Mouse (Mus musculus) layer of hippocampus, postnatal 10 days (tissue): ENCODE data around the gene Abhd18. TPM values are rescaled to one million over a fixed set of nuclear protein-coding genes. Genes with fewer than 3 reads are reported as not detected.
"Not testable (repeated sequence)": the region's sequence is repeated elsewhere in the genome, so short reads cannot be mapped to it uniquely, and the experiment has no call there.

ENCODE experiments used
- DNase-seq, 2 experiments: peaks; one replicate each; pipeline ENCODE4 v3.0.0; 2021; ENCODE audit warnings: low spot score in 2 of 2
- long read RNA-seq: library from polyadenylated mRNA; stranded (forward); transcript quantifications from one replicate; pipeline ENCODE4 v2.0.0, GENCODE M21; 2023
- total RNA-seq, 2 experiments: library from RNA; stranded (reverse); gene quantifications; 2 replicates each; pipeline ENCODE4 v1.2.3; 2021

Gene Abhd18
- total RNA-seq = 10 to 100 TPM; 10.0 to 14.5 TPM
- long read RNA-seq, partial matches to known transcripts = 1 of 6 reads
- long read RNA-seq, other reads (novel, unspliced or antisense) = 2 of 6 reads

DNA sequence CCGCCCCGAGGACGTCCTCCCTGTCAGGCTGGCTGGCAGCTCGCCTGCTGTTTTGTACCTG lies at the start of gene Abhd18:
Abhd18 (plus strand) TSS at position 14 of the 61 bp plus-strand sequence.
- DNase-seq = not testable (repeated sequence)

DNA sequence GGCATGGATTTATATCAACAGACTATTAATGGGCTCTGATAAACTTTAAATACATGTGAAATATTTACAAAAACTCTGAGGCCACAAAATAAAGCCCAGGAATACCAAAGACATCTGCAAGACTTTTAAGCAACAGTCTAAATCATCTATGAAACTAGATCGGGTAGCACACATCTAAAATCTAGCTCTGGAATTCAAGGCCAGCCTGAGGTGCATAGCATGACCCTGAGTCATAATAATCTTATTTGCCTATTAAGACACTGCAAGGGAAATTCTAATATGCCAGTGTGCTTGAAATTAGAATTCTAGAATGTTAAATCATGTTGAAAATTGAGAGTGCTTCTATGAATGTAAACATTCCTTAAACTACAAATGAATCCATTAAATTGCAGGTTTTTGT lies 48.7 kb upstream of the Abhd18 start:
- DNase-seq = no peak

DNA sequence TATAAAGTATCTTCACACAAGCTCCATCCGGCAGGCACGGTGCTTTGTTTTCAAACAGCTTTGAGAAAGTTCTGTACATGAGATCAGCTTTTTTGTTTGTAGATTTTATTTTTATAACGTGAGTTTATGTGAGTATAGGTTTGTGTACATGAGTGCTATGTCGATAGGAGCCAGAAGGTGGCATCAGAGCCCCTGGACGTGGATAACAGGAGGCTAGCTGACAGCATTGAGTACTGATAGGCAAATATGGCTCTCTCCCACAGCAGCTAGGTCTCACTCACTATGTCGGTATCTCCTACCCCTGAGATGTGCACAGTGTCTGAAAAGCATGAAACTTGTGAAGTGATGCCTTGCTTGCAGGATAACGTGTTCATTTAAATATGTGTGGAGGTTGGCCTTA lies 48.3 kb upstream of the Abhd18 start:
- peak; percentile 32 to 54 for DNase-seq

DNA sequence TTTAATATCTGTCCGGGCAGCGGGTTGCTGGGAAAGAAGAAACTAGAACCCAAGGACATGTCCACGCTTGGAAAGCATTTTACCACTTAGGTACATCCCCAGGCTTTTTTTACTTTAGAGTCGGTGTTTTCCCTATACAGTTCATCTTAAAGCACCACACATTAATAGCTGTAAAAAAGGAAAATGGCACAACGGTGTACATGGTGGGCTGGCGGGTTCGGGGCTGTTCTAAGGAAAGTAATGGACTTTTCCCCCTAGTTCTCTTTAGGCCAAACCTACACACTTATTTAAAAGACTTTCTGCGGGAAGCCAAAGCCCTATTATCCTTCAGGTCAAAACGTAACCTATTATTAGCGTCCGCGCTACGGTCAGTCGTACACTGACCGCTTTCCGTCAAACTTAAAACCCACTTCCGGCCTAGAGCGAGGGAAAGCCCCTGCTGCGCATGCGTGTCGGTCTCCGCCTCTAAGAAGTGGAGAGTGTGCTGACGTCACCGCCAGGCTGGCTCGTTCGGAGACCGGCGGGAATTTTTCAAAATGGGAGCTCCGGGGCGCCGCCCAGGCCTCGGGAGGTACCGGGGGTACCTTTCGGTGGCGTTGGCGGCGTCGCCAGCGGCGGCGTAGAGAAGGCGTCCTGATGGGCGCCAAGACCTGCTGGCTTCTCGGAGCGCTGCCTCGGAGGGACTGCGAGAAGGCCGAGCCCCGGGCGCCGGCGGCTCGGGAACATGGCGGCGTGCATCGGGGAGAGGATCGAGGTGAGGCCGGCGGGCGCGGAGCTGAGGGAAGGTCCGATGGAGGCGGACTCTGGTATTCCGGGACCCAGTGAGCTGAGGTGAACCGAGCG lies 47.0 kb upstream of the Abhd18 start, which contains the start of gene Plk4:
Plk4 (plus strand) TSS at position 490 of the 843 bp plus-strand sequence.
- peak; percentile 96 to 97 for DNase-seq

DNA sequence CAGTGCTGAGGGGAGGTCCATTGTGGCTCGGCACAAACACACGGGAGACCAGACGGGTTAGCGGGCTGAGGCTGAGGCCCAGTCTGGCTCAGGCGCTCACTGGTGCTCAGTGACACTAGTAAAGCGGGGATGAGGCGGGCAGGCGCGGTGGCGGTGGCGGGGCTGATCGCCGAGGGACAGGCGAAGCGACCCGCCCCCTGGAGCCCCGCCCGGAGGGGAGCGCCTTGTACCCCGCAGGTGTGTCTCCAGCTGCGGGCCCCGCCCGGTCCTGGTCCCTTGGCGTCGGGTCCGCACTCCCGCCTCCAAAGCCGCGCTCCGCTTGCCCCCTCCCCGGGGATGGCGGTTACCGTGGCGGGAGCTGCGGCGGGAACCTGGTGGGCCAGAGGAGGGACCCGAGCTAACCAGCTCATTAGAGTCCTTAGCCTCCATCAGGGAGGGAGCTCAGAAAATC lies 46.4 kb upstream of the Abhd18 start:
- no peak for DNase-seq

DNA sequence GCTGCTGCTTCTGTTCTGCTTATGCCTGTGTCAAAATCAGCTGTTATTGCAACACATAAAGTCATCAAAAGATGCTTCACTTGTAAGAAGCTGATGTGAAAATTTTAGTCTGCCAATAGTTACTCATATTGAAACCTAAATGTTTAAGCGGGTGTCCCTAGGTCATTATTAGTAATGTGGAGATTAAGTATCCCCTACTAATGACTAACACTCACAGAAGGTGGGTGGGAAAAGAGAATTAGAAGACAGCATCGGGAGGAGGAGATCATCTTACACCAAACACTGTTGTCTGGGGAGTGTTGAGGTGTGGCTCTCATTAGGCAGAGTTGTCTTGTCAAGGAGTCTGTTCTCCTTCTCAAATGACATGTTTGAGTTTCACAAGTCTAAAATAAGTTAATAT lies 39.9 kb upstream of the Abhd18 start:
- no peak for DNase-seq

DNA sequence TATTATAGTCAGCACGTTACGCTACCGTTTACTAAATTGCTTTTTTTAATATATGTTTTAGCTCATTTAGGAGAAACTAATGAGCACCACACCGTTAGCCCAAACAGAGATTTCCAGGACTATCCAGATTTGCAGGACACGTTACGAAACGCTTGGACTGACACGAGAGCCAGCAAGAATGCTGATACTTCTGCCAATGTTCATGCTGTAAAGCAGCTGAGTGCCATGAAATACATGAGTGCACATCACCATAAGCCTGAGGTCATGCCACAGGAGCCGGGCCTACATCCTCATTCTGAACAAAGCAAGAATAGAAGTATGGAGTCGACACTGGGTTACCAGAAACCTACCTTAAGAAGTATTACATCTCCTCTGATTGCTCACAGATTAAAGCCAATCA lies 38.1 kb upstream of the Abhd18 start:
- DNase-seq = no peak

DNA sequence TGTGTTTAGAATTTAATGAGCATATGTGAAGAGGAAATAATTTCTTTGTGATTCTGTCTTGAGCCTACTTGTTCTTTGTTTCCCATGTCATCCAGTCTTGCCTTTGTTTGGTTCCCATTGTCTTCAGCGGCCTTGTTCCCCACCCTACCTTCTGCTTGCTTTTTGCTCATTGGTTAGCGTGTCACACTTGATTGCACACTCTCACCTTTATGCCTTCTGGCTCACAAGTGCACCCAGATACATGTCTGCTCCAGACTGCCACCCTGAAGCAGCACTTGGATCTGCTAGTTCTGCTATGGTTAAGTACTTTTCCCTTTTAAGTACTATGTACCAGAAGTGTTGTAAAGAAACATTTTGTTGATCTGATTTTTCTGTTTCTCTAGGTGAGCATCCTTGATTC lies 36.9 kb upstream of the Abhd18 start:
- no peak for DNase-seq

DNA sequence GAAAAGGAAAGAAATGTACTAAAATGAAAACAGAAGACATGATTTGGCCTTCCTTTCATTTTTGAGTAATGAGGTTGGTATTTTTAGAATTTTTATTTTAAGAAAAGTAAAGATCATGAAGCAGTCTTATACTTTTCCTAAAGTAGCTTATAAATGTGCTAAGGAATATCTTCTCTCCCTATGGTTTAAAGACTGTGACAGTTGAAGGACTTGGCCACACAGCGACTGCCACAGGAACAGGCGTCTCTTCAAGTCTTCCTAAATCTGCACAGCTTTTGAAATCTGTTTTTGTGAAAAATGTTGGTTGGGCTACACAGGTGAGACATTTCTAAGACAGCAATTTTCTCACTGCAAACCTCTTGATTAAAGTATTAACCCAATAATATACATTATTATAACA lies 33.5 kb upstream of the Abhd18 start:
- DNase-seq = no peak

DNA sequence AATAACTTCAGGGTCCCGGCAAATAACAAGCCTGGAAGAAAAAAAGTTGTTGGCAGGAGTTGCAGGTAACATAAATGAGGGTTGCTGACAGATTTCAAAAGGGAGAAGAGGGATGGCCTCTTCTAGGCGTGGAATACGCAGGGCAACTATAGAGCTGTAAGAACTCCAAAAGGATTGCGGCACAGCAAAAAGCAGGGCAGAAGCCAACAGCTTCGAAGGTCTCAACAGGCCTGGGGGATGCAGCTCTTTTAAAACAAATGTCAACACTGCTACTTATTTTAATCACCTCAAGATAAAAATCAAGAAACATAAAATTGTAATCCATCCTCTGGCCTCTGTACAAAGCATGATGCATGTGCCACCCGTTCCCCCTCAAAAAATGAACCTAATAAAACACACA lies 1.2 kb upstream of the Abhd18 start:
- DNase-seq = not testable (repeated sequence)

DNA sequence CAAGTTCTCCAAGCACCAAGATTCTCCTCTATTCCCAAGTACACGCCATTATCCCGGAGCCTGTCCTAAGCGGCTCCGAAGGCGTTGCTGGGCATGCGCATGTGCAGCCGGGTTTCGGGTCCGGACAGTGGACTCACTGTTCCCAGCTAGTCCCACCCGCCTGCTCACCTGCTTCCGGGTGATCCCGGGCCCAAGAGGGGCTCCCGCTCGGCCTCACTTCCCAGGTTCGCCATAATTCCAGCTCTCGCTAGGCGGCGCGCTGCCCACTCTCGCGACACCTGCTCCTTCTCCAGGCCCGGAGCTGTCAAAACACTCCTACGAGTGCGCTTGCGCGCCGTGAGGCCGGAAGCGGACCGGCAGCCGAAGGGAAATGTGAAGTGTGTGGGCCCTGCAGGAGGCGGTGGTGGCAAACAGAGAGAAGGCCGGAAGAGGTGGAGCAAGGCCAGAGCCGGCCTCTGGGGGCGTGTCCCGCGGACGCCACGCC lies 255 bp upstream of the Abhd18 start, which contains the start of gene Mfsd8:
Mfsd8 (minus strand) TSS at position 414 of the 484 bp plus-strand sequence.
- peak; percentile 93 to 95 for DNase-seq

DNA sequence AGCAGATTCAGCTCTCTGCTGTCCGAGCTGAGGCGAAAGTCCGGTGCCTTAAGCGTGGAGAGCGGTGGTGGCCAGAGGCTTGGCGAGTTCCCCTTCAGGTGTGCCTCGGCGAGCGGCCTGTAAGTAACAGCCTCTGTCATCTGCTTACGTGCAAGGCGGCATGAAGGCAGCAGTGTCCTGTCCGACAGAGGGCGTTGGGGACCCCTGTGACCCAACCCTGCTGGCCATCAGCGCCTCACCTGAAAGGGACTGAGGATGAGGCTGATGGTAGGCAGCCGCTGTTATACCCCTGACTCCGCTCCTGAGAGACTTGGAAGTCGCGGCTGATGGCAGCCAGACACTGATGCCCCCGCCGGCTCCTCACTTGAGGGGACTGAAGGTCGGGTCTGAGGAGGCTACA lies 248 bp downstream of the Abhd18 start:
- peak; percentile 49 to 62 for DNase-seq

DNA sequence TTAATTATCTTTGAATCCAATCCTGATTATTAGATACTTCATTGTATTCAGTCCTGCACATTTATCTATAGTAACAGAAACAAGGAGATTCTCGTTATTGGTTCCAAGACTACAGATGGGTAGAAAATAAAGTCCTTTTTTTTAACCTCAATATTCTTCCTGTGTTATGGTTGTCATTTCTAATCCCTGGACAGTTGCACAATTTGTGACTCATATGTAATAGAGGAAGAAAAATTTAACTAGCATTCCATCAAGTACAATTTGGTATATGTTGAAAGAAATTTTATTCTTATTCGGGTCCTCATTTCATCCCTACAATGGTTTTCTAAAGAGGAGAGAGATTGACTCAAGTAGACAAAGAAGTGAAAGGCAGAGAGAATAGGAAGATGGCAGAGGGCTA lies 1.2 kb downstream of the Abhd18 start:
- DNase-seq = not testable (repeated sequence)

DNA sequence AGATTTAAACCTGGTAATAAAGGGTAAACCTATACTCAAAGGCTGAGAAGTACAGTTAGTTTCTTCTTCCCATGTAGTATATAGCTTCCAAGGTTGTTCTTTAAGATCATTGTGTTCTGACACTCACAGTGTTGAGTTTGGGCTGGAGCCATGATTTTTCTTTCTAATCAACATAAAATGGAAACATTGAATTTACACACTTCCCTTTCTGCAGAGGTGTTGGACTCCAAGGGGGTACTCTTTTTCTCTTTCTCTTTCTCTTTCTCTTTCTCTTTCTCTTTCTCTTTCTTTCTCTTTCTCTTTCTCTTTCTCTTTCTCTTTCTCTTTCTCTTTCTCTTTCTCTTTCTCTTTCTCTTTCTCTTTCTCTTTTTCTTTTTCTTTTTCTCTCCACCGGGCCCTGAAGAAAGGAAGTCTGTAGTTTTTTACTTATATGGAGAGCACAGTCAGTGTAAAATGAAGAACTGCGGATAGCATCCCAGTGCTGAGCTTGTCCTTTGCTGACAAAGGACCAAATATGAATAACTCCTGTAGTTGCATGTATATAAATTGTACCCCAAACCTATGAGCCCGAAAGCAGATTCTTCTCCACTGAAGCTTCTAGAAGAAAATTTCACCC lies 6.5 kb downstream of the Abhd18 start:
- not testable (repeated sequence) for DNase-seq

DNA sequence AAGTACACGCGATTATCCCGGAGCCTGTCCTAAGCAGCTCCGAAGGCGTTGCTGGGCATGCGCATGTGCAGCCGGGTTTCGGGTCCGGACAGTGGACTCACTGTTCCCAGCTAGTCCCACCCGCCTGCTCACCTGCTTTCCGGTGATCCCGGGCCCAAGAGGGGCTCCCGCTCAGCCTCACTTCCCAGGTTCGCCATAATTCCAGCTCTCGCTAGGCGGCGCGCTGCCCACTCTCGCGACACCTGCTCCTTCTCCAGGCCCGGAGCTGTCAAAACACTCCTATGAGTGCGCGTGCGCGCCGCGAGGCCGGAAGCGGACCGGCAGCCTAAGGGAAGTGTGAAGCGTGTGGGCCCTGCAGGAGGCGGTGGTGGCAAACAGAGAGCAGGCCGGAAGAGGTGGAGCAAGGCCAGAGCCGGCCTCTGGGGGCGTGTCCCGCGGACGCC lies 47.1 kb downstream of the Abhd18 start:
- DNase-seq = peak; percentile 97 to 98

DNA sequence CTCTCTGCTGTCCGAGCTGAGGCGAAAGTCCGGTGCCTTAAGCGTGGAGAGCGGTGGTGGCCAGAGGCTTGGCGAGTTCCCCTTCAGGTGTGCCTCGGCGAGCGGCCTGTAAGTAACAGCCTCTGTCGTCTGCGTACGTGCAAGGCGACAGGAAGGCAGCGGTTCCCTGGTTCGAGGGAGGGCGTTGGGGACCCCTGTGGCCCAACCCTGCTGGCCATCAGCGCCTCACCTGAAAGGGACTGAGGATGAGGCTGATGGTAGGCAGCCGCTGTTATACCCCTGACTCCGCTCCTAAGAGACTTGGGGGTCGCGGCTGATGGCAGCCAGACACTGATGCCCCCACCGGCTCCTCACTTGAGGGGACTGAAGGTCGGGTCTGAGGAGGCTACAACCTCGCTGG lies 47.6 kb downstream of the Abhd18 start:
- peak; percentile 36 to 43 for DNase-seq

DNA sequence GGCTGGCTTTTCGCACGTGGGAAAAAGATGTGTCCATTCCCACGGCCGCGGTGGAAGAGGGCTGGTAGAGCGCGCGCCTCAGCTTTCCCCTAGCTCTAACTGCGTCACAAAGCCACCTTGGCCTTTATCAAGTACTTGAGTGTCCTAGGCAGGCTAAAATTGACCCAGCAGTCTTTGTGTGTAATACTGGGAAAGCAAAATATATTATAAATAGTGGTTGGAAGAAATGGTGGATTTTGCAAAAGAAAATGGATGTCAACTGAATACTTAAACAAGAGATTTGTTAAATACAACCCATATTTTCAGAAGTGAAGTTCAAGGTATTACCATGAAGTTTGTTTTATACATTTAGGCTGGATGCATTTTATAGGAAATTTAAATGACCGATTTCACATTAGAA lies 55.7 kb downstream of the Abhd18 start, which contains the start of gene 1700034I23Rik:
1700034I23Rik (minus strand) TSS at position 101 of the 400 bp plus-strand sequence.
- not testable (repeated sequence) for DNase-seq

DNA sequence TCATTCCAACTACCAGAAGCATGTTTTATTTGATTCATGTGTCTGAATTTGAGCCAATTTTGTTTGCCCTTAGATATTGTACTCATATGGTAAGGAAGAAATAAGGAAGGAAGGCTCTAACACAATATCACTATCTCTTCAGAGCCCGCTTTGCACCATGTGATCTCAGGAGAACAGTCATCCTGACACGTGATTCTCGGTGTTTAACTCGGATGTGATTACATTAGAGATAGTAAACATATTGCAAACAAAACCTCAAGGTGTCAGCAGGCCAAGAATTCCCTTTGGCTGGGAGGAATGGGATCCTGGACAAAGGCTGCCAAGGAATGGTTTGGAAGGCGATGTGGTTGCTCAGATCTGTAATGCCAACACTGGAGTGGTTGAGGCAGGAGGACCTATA lies 91.4 kb downstream of the Abhd18 start:
- DNase-seq = no peak

DNA sequence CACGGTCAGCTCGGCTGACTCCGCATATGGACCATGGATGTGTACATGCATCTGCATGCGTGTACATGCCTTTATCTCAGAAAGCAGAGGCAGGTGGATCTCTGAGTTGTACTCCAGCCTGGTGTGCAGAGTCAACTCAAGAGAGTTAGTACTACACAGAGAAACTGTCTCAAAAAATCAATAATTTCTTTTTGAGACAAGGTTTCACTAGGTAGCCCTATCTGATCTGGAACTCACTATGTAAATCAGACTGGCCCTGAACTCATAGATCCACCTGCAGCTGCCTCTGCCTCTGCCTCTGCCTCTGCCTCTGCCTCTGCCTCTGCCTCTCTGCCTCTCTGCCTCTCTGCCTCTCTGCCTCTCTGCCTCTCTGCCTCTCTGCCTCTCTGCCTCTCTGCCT lies 91.8 kb downstream of the Abhd18 start:
- DNase-seq = no peak

DNA sequence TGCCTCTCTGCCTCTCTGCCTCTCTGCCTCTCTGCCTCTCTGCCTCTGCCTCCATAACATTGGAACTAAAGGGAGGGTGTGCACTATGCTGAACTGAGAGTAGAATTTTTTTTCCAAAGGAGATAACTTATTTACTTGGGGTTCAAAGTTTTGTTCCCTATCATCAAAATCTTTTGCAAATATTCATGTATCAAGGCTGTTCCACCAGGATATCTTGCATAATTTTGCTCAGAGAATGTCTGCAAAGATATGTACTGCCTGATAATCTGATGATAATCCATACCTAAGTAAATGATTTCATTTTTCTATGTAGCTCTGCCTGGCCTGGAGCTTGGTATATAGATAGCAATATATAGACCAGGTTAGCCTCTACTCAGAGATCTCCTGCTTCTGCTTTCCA lies 92.2 kb downstream of the Abhd18 start:
- no peak for DNase-seq

DNA sequence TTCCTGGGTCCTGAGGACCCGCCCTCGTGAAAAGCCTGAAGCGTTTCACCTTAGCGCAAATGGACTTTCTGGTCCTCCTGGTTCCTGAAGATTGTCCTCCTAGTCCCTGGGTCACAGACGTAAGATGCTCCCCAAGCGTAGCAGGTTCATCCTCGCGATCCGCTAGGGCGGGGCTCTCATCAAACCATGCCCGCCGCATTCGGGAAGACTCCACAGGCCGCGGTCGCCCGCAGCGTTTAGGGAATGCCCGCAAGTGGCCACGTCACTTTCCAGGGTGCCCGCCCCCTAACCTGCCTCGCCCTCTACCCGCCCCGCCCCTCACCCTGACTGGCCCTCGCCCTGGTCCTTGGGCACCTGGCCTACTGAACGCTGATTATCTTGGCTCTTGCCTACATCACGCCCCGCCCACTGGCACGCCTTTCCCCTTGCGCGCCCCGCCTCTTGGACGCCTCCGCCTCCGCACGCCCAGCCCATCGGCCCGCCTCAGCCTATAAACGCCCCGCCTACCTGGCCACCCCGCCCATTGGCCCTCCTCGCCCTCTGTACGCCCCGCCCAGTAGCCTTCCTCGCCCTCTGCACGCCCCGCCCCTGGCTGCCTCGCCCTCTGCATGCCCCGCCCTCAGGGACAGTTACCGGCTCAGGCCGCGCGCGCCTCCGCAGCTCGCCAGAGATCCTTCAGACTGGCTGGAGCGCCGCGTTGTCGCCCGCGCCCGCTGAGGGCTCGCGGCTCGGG lies 102.6 kb downstream of the Abhd18 start, which contains the start of gene Larp1b:
Larp1b (plus strand) TSS at position 659 of the 733 bp plus-strand sequence.
- peak; percentile 98 to 99 for DNase-seq
